Mouse (Mus musculus) kidney, postnatal 10 days (tissue): ENCODE measurements around the gene Limd1.

Experiments used
- DNase-seq: peaks from one replicate; pipeline ENCODE4 v3.0.0; 2021; ENCODE audit warnings: mixed read lengths

The Limd1 gene

DNA sequence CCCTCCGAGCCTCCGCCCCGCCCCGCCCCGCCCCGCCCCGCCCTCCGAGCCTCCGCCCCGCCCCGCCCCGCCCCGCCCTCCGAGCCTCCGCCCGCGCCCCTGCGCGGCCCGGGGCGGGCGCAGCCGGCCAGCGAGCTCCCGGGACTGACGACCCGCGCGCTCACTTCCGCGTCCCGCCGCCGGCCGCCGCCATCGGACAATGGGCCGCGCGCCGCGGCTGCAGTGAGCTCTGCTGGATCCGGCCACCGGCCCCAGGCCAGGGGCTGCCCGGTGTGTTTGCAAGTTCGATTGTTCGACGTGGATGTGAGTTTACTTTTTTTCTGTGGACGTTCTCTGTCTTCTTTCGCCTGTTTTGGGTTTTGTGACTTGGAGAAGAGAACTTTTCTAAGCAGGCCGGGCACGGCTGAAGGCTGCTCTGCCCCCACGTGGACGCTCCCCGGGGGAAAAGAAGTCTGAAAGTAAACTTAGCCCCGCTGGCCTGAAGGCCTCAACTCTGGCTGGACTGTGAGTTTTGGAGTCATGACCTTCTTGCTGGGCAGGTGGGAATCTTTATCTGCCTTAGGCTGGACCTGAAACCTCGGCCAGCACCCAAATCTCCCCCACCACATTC, at the start of gene Limd1:
TSS of gene Limd1 (plus strand) at position 121 of the 610 bp plus-strand sequence.
- DNase-seq: peak; percentile 86

DNA sequence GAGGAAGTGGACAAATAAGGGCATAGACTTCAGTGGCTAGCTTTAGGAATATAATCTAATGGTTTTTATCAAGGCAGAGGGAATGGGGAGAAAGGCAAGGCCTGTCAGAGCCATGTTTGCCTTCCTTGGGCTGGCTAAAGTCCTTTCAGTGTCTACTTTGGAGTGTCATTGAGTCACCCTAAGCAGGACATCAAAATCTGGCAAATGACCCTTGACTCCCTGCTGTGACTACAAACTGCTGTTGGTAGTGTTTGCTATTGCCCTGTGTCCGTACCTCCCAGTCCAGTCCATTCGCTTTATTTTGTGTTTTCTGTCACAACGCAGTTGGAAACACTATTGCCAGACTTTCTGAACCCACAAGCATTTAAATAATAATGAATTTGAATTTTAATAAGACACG, 48.6 kb upstream of the Limd1 start:
- no peak for DNase-seq

DNA sequence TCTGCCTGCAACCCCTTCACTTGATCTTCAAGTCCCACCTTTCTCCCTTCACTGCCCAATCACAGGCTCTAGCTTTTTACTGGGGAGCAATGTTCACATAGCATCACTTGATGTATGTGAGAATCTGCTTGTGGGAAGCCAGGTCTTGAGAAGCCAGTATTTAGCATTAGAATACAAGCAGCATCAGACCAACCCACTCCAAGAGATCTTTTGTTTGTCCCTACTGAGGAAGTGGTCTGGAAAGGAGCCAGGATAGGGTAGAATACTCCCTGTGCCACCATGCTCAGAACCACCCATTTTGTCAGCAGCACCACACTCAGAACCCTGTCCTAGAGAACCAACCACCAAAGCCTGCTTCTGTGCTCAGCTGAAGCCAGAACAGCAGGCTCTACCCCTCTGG, 47.5 kb upstream of the Limd1 start:
- no peak for DNase-seq

DNA sequence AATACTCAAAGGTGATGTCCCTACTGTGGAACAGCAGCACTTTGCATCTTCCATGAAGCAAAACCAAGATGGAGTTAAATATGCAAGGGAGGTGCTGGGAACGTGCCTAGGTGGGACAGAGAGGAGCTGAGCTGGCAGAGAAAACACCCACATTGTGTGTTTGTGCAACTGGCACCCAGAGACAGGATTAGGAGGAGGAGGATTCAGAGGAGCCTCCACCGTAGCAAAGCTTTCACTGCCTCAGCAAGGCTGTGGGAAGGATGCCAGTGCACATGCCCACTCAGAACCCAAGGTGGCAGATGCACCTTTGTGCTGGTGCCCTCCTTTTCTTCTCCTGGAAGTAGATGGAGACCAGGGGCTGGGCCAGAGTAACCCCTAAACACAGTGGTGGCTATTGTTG, 40.3 kb upstream of the Limd1 start:
- DNase-seq: no peak

DNA sequence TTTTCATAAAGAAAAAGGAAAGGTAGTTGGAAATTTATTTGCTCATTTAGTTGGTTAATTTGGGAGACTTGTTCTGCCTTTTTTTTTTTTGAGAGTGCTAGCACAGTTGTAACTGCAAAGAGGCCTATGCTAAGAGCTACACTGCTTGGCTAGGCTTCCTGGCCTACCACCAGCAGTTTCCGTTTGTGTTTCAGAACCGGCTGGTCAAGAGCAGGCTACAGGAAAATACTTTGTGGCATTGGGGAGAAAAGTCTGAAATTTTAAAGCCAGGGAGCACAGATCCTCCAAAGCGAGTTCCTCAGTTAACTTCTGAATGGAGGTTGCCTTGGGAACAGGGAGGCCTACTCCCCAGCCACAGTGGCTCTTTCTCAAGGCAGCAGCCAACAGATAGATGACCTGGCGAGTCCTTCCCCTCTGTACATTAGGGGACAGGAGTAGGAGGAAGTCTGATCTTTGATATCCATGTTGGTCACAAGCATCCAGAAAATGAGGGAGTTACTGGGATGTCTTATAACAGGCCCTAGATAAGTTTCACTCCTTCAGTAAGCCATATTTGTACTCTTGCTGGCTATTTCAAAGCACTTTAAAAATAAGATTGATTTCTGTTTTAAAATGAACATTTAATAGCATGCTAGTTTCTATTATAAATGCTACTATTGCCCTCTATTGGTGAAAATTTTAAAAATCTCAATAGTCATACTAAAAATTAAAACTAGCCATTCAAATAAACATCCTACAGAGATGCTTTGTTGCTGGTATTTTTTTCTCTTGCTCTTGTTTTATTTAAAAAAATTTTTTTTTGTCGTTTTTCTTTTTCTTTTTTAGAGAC, 38.1 kb upstream of the Limd1 start:
- DNase-seq: peak; percentile 25

DNA sequence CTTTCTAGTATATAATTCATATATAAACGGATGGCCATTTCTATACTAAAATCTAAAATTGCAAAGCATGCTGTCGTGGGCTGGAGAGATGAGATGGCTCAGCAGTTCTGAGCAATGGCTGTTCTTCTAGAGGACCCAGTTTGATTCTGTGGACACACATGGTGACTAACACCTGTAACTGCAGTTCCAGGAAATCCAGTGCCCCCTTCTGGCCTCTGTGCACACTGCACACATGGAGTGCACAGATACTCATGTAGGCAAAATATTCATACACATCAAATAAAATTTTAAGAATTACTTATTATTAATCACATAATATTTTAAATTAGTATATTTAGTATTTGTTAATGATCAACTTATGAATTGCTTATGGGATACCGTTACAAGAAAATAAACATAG, 31.4 kb upstream of the Limd1 start:
- peak; percentile 48 for DNase-seq

DNA sequence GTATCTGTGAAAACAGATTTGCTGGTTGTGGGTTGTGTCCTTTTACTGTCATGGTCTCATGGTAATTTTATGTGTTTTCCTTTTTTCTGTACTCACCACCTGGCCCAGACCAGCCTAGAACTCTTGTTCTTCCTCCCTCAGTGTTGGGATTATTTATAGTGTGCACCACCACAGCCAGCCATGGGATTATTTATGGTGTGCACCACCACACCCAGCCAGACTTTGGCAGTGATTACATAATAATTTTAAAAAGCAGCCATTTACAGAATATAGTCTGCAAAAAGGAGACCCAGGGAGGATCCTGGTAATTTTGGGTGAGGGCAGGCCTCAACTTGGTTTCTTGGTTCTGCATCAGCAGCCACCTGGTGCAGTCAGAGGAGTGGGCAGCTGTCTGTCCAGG, 29.9 kb upstream of the Limd1 start:
- DNase-seq: no peak

DNA sequence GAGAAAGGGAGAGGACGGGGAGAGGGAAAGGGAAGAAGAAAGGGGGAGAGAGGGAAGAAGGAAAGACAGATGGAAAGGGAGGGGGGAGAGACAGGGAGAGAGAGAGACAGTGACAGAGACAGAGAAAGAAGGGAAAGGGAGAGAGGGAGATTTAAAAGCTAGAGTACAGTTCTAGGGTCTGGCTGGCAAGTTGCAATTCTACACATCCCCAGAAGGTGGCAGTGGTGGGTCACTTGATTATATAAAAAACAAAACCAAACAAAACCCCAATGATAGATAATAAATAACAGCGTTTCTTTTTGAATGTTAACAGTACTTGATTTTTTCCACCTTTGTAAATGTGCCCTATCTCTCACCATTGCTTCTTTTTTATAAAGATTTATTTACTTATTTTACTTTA, 28.3 kb upstream of the Limd1 start:
- DNase-seq: peak; percentile 77

DNA sequence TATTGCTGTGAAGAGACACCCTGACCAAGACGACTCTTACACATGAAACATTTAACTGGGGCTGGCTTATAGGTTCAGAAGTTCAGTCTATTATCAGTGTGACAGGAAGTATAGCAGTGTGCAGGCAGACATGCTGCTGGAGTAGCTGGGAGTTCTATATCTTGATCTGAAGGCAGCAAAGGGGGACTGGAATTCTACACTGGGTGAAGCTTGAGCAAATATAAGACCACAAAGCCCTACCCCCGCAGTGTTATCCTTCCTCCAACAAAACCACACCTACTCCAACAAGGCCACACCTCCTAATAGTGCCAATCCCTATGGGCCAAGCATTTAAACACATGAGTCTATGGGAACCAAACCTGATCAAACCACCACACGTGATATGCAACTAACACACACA, 26.7 kb upstream of the Limd1 start:
- no peak for DNase-seq

DNA sequence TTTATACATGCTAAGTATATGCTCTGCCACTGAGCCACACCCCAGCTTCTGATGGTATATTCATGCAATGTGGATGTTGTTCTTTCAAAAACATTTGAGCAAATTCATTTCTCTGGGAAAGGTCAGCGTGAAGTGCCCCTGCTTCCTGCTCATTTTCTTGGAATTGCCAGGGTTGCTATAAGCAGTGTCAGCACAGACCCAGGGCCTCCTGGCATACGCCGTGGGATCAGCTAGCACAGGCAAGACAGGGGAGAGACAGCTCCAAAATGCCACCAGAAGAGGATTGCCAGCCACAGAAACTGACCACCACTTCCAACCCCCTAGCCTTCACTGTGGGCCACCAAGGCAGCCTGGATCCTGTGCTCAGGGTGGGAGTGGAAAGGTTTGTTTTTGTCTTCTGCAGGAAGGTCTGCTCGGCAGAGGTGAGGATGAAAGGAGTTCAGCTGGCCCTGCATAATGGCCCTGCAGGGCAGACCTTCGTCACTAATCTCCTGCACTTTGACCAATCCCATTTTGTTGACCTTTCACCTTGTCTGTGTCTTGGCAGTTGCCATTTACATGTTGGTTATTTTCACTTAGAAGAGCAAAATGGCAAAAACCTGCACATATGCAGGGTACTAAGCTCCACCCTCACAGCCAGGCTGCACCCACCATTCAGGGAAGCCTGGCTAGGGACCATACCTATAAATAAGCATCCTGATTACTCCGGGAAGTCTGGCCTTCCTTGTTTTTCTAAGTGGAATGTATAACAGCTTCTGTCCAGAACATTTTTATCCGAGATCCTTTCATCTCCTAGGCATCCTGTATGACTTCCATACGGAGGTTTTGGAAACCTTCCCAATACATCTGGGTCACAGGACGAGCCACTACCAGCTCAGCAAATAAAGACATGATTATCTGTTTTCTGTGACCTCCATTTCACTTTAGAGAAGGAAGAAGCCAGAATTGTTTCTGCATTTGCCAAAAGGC, 21.6 kb upstream of the Limd1 start:
- peak; percentile 25 for DNase-seq

DNA sequence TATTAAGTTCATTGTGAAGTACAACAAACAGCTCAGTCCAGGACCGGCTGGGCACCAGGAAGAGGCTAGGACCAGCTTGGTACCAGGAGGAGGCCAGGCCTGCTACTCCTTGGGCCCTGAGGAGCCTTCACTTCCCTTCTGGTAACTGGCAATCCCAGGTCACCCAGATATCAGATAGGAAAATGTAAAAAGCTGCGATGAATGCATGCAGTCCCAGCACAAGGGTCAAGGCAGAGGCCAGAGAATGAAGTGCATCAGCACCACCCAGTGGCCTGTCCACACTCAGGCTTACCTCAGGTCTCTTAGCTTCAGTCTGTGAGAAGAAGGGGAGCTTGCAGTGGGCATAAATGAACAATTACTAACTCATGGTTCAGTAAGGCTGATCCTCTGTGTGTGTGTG, 20.9 kb upstream of the Limd1 start:
- DNase-seq: peak; percentile 57

DNA sequence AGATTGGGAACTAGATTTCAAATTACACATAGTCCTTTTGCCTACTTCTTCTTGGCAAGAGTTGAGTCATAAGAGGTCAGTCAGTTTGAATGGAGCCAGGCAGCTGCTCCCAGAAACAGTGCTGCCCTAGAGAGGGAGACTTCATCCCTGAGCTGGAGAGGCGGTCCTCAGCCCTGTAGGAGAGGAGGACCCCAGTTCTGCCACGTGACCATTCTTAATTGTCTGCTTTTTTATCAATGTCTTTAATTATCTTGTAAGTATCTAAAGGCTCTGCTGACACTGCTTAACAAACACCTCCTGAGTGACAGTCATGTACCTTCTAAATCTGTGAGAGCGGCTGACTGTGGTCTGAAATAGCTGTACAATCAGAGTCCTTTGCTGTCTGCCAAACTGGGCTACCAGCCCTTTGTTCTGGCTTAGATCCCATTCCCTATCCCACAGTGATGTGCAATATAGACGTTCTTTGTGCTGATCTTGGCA, 11.3 kb upstream of the Limd1 start:
- no peak for DNase-seq

DNA sequence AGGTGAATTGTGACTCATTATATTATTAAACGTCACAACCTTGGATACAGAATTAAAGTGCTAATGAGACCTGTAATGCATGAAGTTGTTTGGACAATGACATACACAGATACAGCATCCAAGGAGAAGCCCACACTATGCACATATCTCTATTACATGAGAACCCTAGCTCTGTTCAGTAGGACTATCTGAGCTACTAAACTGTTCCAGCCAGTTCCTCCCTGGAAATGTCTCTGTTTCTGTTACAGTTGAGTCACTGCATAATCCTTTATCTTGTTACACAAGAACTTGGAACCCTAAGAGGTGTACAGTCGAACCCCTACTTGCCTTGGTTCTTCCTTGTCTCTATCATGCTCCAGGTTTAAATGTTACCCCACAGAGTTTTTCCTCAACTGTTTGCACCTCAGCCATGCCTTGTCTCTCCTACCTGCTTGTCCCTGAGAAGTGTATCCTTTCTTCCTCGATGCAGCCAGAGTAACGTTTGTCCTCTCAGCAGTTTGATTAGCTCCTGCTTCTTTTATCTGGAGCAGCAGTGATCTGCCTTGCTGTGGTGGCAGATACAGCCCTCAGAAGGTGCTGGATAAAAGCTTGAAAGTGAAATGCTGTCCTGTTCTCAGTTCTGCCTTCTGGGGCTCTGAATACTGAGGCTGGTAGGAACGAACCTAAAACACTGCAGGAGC, 10.0 kb upstream of the Limd1 start:
- DNase-seq: no peak

DNA sequence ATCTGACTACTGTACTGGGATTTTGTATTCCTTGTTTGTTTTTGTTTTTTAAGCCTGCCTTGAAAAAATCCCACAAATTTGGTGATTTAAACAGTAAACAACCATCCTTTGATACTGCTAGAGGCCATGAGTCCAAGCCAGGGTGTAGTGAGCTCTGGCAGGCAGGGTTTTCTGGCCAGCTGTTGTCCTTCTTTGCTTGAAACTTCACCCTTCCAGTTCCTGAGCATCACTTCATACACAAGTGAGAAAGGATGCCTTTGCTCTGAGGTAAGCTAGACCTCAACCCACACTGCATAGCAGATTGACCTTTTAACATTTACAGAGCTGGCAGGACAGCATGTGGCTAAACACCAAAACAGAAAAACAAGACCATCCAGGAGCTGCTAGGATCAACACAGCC, 9.4 kb upstream of the Limd1 start:
- no peak for DNase-seq

DNA sequence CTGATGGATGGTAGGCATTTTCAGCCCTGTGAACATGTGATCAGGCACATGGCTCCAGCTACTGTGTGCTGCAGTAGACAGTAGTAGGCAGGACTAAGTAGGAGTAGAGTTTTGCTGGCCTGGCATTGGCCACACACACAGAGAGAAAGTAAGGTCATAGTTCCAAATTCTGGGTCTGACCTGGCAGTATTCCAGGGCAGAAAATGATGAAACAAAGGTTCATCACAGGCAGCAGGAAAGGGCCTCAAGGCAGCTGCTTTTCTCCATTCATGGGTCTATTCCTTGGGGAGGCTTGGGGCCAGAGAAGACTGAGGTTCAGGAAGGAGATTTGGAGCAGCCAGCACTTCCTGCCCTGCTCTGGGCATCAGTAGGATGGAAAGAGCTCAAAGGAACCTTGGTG, 5.1 kb upstream of the Limd1 start:
- DNase-seq: peak; percentile 58

DNA sequence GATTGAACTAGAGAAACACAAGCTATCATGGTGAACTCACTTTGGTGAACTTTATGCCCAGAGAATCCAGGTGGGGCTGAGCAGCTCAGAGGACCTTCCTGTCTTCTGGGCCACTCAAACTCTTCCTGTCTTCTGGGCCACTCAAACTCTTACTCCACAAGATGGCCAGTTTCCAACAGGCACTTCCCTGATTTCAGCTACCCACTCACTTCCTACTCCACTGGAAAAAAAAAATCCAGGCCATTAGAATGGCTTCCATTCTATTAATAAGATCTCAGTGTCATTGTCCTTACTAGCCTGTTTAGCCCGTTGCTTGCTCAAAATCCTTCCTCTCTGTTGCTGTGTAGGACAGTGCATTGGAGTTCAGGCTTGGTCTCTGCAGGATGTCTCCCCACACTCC, 2.9 kb upstream of the Limd1 start:
- DNase-seq: peak; percentile 32

DNA sequence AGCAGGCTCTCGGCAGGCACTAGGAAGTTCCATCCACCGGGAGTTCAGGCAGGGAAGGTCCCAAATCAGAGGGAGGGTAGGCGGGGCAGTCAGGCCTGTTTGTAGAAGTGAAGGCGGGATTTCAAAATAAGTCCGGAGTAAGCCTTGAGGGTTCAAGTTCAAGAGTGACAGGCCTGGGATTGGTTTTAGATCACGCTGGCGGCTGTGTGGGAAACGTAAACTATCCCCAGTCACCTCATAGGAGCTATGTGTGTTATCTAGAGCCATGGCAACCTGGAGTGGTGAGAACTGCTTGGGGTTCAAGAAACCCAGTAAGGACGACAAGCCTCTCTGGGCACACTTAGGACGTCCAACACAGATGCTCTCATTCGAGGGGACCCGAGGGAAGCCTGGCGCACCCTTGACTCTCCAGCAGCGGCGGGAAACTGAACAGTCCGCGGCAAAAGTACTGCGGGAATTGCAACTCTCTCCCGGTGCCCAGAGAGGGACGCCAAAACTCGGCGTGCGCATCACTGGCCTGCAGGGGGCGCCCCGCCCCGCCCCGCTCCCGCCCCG, 398 bp upstream of the Limd1 start:
- peak; percentile 55 for DNase-seq

DNA sequence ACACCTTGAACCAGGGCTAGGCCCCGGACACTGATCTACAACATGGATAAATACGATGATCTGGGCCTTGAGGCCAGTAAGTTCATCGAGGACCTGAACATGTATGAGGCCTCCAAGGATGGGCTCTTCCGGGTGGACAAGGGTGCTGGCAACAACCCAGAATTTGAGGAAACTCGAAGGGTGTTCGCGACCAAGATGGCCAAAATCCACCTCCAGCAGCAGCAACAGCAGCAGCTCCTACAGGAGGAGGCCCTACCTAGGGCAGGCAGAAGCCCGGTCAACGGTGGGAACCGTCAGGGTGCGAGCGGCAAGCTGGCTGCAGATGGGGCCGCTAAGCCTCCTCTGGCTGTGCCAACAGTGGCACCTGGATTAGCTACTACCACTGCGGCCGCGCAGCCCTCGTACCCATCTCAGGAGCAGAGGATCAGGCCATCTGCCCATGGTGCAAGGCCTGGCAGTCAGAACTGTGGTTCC, 727 bp downstream of the Limd1 start:
- DNase-seq: peak; percentile 47

DNA sequence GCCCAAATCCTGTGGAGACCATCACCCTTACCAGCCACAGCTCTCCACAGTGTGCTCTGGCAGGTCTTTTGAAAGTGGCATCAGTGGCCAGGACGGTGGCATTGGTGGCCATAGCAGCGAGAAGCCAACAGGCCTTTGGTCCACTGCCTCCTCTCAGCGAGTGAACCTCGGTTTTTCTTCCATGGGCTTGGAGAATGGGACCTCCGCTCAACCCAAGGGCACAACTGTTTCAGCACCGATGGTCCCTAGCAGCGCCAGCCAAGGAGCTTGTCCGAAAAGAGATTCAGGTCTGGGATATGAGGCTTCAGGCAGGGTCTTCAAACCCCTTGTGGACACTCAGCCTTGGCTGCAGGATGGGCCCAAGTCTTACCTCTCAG, 1.4 kb downstream of the Limd1 start:
- DNase-seq: no peak

DNA sequence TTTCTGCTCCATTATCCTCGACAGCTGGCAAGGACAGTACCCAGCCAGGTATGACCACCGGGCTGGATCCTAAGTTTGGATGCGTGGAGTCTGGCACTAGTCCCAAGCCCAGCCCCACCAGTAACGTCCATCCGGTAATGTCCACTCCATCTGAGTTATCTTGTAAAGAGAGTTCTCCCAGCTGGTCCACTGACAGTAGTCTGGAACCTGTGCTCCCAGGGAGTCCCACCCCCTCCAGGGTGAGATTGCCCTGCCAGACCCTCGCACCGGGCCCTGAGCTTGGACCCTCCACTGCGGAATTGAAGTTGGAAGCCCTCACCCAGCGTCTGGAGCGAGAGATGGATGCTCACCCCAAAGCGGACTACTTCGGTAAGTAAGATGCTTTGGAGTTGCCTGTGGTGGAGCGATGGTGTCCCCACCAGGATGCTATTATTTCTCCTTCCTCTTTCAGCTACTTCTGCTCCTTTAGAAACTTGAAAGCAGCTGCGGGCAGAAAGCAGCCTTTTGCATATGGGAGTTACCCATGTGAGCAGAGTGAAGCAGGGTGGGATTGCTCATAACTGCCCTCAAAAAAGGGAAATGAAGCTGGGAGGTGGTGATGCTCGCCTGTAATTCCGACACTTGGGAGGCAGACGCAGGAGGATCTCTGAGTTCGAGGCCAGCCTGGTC, 1.9 kb downstream of the Limd1 start:
- peak; percentile 34 for DNase-seq

DNA sequence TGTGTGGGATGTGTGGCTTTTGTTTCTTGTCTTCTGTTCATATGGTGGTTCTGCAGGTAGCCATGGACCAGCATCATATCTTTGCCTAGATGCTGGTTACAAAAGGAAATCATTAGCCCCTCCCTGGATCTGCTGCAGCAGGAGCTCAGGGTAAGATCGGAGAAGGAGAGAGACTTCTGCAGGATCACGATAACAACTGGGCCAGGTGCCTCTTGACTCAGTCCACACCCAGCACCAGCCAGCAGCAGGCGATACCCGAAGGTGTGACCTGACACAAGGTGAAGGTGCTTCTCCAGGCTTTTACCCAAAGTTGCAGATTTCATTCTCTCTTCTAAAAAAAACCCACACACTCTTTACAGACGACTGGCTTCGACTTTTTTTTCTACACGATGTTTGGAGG, 2.6 kb downstream of the Limd1 start:
- DNase-seq: no peak

DNA sequence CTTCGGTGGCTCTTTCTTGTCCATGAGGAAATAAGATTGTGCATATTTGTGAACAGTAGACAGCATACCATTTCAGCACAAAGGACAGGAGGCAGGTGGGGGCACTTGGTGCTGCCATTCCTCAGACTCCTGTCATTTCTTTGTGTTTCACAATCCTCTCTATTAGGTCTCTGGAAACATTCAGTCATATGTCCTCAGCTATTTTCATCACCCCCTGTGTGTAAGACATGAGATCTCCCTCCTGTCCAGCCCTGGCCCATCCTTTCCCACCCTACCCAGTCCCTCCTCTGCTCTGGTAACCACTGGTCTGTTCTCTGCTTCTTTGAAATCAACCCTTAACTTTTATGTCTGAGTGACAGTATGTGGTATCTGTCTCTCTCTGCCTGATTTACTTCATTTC, 5.1 kb downstream of the Limd1 start:
- DNase-seq: no peak
